Mouse (Mus musculus) olfactory bulb, adult 2 months (tissue): ENCODE measurements around the gene Zscan26.
A peak's percentile ranks its signal among the peaks of the same experiment; 100 is the strongest.

Experiments
- CTCF ChIP-seq: fragments of 200-500 bp; IDR thresholded peaks from 2 replicates; pipeline ENCODE4 v1.5.1; 2012; ENCODE audit warnings: low read depth, mild to moderate bottlenecking, low read length, moderate library complexity; ENCODE audit not compliant: insufficient read depth
- POLR2A ChIP-seq: fragments of 200-500 bp; IDR thresholded peaks from 2 replicates; pipeline ENCODE4 v1.6.1; 2012; ENCODE audit warnings: mild to moderate bottlenecking, low read depth, low read length, moderate library complexity; ENCODE audit not compliant: insufficient read depth

DNA sequence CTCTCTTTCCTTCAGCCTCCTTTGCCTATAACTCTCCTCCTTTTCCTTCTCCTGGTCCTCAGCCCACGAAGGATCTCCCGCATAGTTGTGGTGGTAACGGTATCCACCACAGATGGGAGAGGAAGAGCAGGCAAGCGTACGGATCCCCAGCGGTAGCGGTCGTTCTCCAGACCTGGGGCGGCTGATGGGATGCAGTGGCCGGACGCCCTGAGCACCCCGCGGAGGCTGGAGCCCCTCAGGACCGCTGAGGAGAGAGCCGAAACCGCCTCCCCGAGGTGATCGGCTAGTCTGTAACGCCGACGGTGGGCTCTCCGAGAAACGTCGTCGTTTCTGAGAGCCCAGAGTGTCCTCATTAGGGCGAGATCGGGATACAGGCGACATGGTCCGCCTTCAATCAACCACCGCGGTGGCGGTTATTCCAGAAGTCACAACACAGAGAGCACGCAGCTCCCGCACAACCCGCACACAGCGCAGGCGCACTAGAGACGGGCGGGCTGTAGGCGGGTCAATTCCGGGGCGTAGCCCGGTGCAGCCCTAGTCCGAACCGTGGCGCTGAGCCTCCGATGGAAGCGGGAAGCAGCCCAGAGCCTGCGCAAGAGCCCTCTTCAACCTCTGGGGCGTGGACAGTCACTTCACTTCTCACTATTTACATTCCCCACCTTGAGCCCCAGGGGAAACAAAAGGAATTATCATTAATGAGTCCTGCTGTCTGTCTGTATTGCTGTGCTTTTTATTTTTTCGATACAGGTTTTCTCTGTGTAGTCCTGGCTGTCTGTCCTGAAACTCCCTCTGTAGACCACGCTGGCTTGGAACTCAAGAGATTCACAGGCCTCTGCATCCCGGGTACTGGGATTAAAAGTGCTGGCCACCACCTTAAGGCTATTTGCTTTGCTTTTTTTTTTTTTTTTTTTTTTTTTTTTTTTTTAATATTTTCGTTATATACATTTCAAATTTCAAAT, 14.8 kb upstream of the Zscan26 start, which contains the start of gene Nkapl:
- TF ChIP-seq CTCF (no peak), POLR2A (peak; percentile 58)
